Mouse (Mus musculus): ENCODE measurements around the gene Gm5460.

The Gm5460 gene

DNA sequence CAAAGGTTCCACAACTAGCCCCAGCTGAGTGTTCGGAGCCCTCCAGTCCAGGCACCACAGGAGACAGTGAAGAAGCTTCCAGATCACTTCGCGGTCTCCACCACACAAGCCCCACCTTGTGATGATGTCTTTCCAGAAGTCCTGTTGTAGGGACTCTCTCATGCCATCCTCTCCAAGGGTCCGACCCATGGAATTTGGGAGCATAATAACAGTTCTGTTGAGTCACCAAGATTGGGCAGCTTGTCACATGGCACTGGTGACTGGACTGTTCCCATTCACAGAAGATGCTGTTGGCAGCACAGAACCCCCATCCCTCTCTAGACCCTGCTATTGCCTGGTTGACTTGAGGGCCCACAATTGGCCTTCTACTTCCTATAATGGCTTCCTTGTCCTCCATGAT is at the start of gene Gm5460:
Gm5460 (plus strand) TSS at position 378 of the 400 bp plus-strand sequence.
- no peak for DNase-seq (ENCODE audit: low spot score in 2 of 2)

DNA sequence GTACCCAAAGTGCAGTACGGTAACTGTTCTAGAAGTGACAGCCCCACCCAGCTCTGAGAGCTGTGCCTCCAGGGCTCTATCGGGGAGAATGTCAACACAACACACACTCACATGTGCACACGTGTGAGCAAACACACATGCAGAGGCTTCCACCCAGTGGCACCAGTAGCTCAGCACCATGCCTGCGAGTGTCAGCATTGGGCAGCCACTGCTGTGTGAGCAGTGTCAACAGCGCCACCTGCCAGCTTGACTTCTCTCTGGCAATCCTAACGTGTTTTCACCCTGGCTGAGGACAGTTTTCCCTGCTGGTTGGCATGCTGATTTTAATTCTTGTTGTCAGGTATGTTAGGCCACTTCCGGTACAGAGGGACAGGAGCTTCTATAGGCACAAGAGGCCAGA is 43.9 kb upstream of the Gm5460 start:
- no peak for DNase-seq (ENCODE audit: low spot score in 2 of 2)

DNA sequence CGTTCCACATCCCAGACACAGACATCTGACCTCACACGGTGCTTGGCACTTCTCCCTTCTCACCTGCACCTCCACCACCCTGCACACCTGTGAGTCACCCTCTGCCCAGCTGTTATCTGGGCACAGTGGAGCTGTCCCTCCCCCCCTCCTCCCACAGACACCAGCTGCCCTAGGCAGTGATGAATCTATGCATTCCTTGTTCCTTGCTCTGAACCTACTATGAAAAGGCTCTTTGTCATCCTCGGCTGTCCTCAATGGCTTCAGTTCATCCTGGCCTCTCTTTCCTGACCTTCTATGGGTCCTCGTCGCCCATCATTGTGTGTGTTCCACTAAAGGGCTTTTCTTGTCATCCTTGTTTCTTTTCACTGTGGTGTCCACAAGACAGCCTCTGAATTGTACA is 41.8 kb upstream of the Gm5460 start:
- no peak for DNase-seq (ENCODE audit: low spot score in 2 of 2)

DNA sequence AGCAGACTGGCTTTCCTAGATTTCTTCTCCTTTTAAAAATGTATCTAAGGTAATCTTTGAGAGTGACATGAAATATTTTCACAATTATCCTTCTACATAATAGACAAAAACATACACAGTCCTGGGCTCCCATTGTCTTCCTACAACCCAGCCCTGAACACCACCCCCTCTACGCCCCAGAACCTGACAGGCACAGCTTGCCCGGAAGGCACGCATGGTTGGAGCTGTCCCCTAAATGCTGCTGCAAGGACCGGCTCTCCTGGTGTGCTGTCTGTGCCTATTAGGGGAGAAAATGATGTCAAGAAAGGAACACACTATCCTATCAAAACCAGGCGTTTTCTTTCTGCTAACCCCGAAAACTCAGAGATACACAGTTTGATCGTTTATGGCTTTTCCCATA is 38.8 kb upstream of the Gm5460 start:
- no peak for DNase-seq (ENCODE audit: low spot score in 2 of 2)

DNA sequence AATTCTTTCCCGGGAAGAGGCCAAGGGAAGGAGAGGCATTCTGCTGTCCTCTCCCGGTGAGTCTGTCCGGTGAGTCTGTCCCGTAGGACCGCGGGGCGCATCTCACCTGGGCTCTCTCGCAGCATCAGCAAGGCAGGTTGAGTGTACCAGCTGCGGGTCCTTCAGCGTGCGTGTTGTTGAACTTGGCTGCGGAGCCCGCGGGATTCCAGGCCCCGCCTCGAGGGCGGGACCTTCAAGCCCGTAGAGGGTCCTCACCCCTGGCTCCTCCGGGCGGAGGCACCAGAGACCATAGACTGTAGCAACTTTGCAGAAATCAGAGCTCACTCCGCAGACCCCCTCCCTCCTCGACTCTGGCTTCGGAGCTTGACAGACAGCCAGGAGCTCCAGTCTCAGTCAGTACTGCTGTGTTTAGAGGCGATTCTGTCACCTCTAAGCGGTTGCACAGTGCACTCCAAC is 37.9 kb upstream of the Gm5460 start, which contains the start of gene Zfp488:
Zfp488 (minus strand) TSS at position 161 of the 456 bp plus-strand sequence.
- peak in 1 of 2 experiments; percentile 36 for DNase-seq (ENCODE audit: low spot score in 2 of 2)

DNA sequence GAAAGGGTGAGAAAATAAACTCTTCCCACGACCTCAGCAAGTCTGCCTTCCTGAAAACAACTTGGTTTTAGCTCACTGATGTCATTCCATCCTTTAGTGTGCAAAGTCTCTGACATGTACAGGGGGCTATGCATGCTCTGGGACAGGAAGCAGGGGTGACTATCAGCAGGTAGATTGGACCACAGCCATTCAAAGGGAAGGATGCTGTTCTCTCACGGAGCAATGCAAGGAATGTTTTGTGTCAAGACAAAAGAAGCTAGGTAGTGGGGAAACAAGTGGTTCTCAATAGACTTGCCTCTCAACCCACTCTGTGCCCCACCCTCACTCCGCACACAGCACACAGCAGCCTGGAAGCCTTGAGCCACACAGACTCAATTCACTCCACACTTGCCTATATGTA is 27.4 kb upstream of the Gm5460 start:
- no peak for DNase-seq (ENCODE audit: low spot score in 2 of 2)

DNA sequence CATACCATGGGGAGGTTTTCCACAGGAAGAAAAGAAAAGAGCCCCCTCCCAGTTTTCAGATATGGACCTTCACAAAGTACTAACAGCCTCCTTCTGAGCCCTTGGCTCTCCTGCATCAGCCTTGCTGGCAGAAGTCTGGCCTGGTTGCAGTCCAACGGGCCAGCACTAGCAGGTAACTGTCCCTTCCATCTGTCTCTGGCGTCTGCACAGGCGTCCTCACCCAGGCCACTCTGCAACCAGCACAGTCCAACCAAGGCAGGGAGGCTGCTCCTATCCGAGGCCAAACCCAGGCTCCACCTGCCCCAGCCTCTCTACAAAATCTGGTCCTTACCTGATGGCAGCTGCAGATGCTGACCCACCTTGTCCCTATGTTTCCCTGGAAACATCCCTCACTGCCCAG is 24.6 kb upstream of the Gm5460 start:
- DNase-seq (ENCODE audit: low spot score in 2 of 2): peak in 1 of 2 experiments; percentile 7

DNA sequence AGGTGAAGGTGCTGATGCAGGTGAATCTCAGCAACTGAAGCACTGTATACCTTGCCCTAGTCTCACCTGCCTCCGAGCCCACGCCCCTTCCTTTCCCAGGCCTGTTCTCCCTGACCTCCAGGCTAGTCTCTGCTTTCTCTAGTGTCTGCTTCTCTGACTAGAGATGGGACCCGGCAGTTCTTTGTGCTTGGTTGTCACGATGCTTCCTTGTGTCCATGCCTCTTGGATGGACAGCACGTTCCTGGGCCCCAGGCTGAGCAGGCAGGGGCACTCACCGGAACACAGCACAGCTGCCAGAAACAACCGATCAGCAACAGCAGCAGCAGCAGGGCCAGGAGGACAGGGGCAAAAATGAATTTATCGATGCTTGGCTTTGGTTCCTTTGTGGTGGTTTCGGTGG is 23.5 kb upstream of the Gm5460 start:
- peak in 1 of 2 experiments; percentile 11 for DNase-seq (ENCODE audit: low spot score in 2 of 2)

DNA sequence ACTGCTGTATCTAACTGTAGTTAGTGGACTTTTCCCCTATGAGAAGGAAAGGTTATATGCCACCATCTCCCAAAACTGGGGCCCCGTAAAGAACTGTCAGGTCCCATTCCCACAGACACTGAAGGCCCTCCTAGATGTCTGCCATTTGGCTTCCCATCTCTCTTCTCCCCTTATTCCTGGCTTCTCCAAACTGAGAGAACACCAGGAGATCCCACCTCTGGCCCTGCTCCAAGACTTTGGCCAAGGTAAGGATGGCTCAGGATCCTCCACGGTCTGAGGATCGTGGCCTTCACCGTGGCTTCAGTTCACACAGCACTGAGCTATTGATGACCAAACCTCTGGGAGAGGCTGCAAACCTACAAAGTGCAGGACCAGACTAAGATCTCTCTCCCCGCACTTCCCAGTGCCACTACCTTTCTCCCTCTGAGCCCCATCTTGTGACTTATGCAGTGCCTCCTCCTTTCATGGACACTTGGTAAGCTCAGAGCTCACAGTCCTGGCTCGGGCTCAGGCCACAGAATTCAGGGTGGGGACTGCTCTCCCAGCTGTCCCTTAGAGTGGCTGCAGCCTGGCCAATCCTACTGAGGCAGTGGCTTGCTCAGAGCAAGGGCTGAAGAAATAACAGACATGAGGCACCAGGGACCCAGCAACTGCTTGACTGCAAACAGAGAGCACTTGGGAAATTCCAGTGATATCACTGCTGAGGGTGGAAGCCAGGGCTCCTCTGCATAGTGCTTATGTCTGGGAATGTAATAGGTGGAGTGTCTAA is 22.9 kb upstream of the Gm5460 start:
- peak in 1 of 2 experiments; percentile 16 for DNase-seq (ENCODE audit: low spot score in 2 of 2)

DNA sequence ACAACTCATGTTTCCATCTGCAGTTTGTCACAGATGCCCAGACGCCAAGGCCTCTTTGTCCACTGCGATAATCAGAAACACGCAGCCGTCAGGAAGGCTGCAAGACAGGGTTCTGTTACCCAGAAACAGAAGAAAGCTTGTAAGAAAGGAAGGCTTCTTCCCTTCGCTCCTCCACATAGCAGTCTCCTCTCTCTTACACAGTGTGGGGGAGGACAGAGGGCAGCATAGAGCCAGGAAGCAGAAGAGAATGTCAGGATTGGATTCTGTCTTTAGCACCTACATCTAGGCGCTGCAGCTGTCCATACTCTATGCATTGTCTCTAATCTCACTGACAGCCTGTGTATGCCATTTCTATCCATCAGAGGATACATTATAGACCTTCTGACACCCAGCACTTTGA is 19.1 kb upstream of the Gm5460 start:
- DNase-seq (ENCODE audit: low spot score in 2 of 2): peak in 1 of 2 experiments; percentile 10

DNA sequence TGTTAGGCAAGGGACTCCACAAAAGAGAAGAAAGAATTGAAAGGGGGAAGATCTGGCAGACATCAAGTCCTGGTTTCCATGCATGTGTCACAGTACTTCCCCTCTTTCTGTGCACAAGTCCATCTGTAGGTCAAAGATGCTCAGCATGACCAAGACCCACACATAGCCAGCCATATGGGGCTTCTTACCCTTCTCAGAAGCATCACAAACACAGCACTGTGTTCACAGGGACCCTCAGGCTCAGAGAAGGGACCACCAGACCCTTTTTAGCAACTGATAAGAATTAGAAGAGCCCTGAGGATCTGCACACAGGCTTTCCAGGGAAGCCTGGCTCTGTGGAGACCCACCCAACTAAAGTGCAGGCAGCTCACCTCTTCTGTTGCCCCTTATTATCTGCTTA is 16.5 kb upstream of the Gm5460 start:
- no peak for DNase-seq (ENCODE audit: low spot score in 2 of 2)

DNA sequence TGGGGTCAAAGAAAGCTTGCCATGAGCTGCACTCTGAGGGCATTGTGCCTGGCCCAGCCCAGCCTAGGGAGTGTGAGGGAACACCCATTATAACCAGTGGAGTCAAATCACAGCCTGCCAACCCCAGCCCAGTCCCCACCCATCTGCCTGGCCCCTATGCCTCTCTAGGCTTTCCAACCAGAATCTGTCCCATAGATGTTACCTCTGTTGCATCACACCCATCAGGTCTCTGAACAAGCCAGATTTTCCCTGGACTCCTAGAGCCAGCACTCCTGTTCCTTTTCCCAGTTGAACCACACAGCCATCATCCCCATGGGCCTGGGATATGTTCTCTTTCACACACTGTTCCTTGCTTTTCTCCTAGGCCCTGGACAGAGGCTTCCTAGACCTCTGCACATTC is 15.1 kb upstream of the Gm5460 start:
- peak in 1 of 2 experiments; percentile 6 for DNase-seq (ENCODE audit: low spot score in 2 of 2)

DNA sequence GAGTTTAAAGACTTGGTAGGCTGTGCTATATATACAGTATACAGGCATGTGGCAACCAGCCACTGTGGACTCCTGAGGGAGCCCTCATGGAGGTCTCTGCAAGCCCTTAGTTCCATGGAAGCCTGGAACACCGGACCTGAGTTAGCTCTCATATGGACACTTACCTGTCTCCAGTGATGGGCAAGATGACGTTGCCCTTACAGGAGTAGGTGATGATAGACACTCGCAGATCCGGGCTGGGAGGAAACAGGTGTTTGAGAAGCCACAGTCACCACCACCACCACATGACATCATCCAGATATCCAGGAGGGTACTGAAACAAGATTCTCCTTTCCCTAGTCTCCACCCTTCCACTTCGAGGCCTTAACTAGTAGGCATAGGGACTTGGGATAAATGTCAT is 14.2 kb upstream of the Gm5460 start:
- DNase-seq (ENCODE audit: low spot score in 2 of 2): peak in 1 of 2 experiments; percentile 10

DNA sequence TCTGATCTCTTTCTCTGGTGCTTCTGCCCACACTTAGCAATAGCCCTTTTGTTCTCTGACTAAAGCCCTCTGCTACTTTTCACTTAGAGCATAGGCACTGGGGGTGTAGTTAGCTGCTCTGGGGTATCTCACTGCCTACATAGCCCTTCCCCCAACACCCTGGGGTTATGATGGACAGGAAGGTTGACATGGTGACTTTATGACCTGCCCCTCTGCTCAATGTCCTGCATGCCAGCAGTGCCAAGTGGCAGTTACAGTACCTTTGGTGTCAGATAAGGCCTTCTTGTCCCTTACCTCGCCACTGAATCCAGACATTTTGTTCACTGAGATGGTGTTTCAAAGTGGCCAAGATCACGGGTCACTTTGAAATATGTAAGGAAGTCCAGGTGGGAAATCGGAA is 1.5 kb upstream of the Gm5460 start, which contains the start of gene Gm30083:
Gm30083 (minus strand) TSS at position 120 of the 400 bp plus-strand sequence.
- DNase-seq (ENCODE audit: low spot score in 2 of 2): no peak

DNA sequence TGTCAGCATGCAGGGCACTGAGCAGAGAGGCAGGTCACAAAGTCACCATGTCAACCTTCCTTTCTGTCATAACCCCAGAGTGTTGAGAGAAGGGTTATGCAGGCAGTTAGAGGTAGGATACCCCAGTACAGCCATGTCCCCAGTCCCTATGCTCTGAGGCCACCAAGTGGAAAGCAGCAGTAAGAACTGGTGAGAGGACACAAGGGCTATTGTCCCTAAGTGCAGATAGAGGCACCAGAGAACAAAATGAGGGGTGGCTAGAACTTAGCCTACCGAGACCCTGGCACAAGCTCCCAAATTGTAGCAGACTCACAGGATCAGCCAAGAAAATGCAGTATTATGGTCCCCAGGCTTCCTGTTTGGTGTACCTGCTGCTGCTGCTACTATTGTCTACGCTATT is 380 bp downstream of the Gm5460 start:
- no peak for DNase-seq (ENCODE audit: low spot score in 2 of 2)

DNA sequence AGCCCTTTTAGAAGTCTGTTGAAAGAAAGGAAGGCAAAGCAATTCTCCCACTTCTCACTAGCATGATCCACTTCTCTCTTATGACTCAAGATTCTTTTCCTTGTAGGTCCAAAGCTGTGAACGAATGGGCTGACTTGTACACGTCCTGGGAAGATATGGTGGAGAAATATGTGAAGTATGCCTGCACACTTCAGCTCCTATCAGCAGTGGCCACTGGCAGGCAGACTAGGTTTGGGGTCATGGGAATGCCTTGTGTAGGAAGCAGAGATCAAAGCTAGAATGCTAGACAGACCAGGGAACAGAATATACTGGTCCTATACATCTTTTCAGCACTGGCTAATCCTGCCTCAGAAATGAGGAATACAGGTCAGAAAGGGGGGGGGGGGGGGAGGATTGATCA is 10.2 kb downstream of the Gm5460 start:
- no peak for DNase-seq (ENCODE audit: low spot score in 2 of 2)

DNA sequence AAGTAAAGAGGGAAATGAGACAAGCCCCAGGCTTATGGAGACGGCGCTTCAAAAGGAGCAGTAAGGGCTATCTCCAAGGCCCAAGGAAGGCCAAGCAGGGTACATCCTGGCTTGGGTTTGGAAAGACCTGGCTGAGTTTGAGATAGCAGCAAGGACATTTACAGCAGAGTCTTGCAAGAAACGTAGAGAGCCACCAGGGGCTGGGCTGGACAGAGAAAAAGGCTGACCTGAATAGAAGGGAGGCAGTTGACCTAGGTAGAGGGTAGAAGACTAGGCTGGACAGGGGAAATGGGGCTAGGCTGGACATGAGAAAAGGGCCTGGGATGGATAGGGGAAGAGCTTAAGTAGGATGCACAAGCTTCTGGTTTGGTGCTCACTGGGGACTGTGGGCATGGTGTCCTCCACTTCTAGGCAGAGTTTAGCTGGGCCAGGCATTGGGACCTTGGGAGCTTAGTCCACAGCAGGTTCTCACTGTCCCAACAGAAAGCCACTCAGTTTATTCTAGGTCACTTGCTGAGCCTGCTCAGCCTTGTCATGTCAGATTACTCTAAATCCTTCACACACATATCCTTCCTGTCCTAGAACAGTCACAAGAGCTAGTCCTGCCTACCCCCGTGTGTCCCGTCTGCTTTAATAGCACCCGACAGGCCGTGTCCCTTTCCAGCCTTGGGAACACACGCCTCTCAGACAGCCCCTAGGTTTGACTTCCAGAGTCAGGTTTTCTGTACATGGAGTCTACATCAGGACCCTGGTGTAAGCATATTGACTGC is 17.5 kb downstream of the Gm5460 start:
- DNase-seq (ENCODE audit: low spot score in 2 of 2): no peak

DNA sequence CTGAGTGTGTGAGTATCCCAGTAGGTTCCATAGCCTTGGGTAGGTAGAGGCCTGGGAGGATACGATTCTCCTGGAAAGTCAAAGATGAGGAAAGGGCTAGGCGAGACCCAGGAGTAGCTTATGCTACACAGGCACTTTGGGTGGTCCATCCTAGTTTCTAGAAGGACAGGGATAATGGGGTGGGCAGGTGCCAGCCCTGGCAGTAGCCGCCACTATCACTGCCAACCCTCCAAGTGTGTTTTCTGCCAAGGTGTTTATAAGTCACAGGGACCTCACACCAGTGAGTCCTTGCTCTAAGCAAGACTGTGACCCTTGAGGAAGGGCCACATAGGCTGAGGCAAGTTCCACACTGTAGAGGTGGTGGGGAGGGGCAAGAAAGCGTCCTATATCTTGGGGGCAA is 24.7 kb downstream of the Gm5460 start:
- peak in 1 of 2 experiments; percentile 5 for DNase-seq (ENCODE audit: low spot score in 2 of 2)

DNA sequence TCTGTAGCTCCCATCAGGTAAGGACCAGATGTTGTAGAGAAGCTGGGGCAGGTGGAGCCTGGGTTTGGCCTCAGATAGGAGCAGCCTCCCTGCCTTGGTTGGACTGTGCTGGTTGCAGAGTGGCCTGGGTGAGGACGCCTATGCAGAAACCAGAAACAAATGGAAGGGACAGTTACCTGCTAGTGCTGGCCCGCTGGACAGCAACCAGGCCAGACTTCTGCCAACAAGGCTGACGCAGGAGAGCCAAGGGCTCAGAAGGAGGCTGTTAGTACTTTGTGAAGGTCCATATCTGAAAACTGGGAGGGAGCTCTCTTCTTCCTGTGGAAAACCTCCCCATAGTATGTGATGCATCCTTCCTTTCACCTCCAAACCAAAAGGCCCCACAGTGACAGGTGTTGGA is 26.8 kb downstream of the Gm5460 start:
- no peak for DNase-seq (ENCODE audit: low spot score in 2 of 2)

DNA sequence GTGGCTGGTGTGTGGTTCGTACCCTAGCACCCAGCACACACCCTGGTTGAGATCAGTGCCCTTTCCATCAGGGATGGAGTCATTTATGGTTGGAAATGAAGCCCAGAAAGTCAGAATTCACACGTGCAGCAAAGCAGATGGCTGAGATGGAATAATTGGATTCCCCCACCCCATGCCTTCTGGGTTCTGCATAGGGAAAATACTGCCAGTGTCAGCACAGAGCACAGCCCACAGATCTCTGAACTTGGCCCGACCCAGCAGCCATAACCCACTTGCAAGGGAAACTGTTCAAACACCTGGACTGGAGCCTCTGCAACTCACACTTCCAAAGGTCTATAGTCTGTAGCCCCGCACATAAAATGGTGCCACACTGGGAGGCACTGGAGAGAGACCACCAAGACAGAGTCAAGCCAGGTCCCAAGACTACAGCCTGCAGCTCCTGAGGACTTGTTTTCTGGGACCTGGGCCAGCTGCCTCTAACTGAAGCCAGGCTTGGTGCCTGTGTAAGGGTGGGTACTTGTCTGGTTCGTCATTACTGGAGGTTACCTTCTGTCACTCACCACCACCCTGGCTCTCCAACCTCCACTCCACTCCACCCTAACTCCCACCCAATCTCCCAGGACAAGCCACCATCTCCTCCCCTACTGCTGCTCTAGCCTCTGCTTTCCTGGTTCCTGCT is 33.7 kb downstream of the Gm5460 start:
- peak in 1 of 2 experiments; percentile 33 for DNase-seq (ENCODE audit: low spot score in 2 of 2)

DNA sequence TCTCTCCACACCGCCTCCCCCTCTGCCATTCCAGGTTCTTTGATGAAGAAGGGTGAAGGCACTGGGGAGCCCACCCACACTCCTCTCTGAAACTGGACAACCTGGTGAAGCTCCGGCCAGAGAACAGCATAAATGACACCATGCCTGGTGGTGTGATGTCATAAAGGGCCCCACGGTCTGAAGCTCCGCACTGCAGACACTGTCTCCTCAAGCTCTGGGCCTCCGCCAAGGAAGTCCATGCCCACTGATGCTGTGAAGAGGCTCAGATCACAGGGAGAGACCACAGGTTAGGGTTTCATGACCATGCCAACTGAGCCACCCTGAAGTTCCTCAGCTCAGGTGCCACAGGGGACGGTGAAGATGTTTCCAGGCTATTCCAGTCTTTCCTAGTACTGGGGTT is 36.0 kb downstream of the Gm5460 start, which contains the start of gene Antxrl:
Antxrl (plus strand) TSS at position 192 of the 400 bp plus-strand sequence.
- no peak for DNase-seq (ENCODE audit: low spot score in 2 of 2)

DNA sequence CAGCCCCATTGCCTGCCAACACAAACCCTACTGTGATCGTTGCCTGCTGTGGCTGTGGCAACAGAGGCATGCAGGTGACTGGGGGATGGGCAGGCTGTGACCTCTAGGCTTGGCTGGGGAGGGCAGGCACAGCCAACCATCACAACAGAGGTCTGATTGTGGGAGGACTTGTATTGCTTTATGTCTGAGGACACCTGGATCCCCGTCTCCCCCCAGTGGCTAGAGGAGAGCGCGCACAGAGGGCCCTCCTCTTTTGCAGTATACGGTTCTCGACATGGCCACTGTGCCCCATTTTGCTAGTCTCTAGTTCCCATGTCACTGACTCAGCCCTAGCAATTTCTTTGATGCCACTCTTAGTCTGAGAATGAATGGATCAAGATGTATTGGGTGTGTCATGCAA is 55.1 kb downstream of the Gm5460 start:
- no peak for DNase-seq (ENCODE audit: low spot score in 2 of 2)

All from cerebellum, postnatal 4 days (tissue).